Mouse (Mus musculus) subcutaneous adipose tissue, adult 2 months (tissue): ENCODE measurements around the gene Vmn1r4. TPM values are rescaled to one million over a fixed set of nuclear protein-coding genes. Genes with fewer than 3 reads are reported as not detected.

Source experiments
- polyA plus RNA-seq: library from polyadenylated mRNA; depleted of rRNA; stranded (reverse); fragments of >200 nt; gene quantifications from 2 replicates; pipeline ENCODE4 v1.2.3, GENCODE M21; 2012; ENCODE audit warnings: low replicate concordance; rRNA removed

Gene Vmn1r4
- polyA plus RNA-seq = 0.13 TPM in 1 of 2 replicates, not detected in the other

DNA sequence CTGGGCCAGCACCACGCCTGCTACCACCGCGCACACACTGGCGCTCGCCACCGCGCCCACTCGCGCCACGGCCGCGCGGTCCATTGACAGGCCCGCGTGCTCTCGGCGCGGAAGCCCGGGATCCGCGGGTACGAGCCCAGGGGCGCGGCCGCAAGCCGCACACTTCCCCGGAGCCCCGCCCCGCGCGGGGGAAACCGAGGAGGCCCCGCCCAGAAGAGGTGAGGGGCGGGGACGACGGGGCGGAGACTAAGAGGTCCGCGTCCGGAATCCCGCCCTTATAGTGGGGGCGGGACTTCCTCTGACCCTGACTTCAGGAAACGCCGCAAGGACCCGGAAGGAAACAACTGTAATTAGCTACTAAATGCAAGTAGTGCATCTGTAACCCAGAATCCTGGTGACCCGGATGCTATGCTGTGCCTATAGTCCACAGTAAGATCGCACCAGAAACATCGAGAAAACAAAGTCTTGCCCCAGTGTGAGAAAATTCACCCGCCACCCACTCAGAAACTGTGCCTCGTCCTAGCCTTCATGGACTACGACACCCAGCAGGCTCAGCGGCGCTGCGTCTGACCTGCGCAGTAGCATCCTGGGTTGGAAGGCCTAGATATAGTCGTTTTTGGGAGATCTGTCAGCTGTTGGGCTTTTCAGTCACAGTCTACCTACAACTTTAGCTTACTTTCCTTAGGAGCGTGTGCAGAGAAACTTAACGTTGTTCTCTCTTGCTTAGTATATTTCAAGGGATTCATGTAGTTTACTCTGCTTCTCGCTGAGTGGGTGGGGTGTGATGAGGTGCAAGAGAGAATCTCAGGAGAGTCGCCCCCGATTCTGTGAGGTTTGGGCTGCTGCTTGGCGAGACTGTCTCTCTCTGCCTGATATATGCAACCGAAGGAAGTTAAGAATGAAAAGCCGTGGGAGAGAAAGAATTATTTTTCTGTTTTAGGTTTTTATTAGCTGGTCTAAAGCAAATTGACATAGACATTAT is at the start of gene Vmn1r4, which contains the start of gene Nt5c3:
TSS of gene Vmn1r4 (plus strand) at position 290 of the 982 bp plus-strand sequence.
TSS of gene Nt5c3 (minus strand) at position 207 of the 982 bp plus-strand sequence.

DNA sequence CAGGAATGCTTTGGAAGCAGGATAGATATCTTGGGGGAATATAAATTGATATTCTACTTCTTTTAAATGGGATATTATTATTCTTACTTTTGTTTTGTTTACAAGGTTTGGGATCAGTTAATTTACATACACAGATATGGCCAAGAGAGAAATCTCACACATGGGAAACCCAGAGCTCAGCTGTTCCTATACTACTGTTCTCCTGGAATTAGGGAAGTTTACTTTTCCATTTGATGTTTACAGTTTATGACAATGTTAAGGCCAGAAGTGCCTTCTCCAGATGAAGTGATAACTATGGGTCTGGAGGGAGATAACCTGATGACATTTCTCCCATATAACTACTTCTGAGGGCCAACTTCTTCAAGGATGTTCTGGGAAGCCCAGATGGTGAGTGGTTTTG is 46.2 kb downstream of the Vmn1r4 start, which contains the start of gene Vmn1r5:
TSS of gene Vmn1r5 (plus strand) at position 301 of the 400 bp plus-strand sequence.

GRCm38 (mm10) chr6:56996943-56997342 is 73.1 kb downstream of the Vmn1r4 start, which contains the start of gene Vmn1r6:
Gene Vmn1r6, plus strand, starts transcription at chr6:56997243.

Other genes starting within 250 kb of the Vmn1r4 start
- 2.9 and 5.3 TPM in 2 replicates for gene Lsm5, start 219.3 kb upstream of the Vmn1r4 start, polyA plus RNA-seq
- 5.1 and 8.4 TPM in 2 replicates for gene Avl9, start 209.1 kb upstream of the Vmn1r4 start, polyA plus RNA-seq
- gene Kbtbd2, start 126.2 kb upstream of the Vmn1r4 start, polyA plus RNA-seq = 8.9 and 11.6 TPM in 2 replicates
- gene Fkbp9, start 92.0 kb upstream of the Vmn1r4 start, polyA plus RNA-seq = 118 and 119 TPM in 2 replicates
- 5.2 and 8.8 TPM in 2 replicates for gene Nt5c3, start 83 bp upstream of the Vmn1r4 start, polyA plus RNA-seq
- not detected in 2 replicates for gene Vmn1r5, start 46.3 kb downstream of the Vmn1r4 start, polyA plus RNA-seq
- not detected in 2 replicates for gene Vmn1r6, start 73.2 kb downstream of the Vmn1r4 start, polyA plus RNA-seq
- gene Vmn1r7, start 101.3 kb downstream of the Vmn1r4 start, polyA plus RNA-seq = not detected in 2 replicates
- gene Vmn1r8, start 108.3 kb downstream of the Vmn1r4 start, polyA plus RNA-seq = not detected in 2 replicates
- gene Vmn1r9, start 142.8 kb downstream of the Vmn1r4 start, polyA plus RNA-seq = not detected in 2 replicates
- gene Vmn1r10, start 185.4 kb downstream of the Vmn1r4 start, polyA plus RNA-seq = not detected in 2 replicates
- not detected in 2 replicates for gene Vmn1r11, start 209.4 kb downstream of the Vmn1r4 start, polyA plus RNA-seq
- not detected in 2 replicates for gene Vmn1r12, start 232.9 kb downstream of the Vmn1r4 start, polyA plus RNA-seq